Mouse (Mus musculus) E14TG2a.4 (cell line): ENCODE results near the gene Samd8.

ENCODE experiments used
- CTCF ChIP-seq: conservative IDR thresholded peaks from 2 replicates; pipeline ENCODE4 v1.5.1; 2014; ENCODE audit warnings: low read length
- POU5F1 ChIP-seq: IDR thresholded peaks from 2 replicates; pipeline ENCODE4 v1.6.1; 2014; ENCODE audit warnings: low read length, borderline replicate concordance

GRCm38 (mm10) chr14:21766398-21766958, 16.1 kb downstream of the Samd8 start:
- TF ChIP-seq CTCF (no peak), POU5F1 (no peak)
